Mouse (Mus musculus) megakaryocyte, adult 5-6 weeks (primary cell): ENCODE measurements around the gene Plcd3. TPM values are rescaled to one million over a fixed set of nuclear protein-coding genes. Genes with fewer than 3 reads are reported as not detected.

Experiments used
- ATAC-seq: 2 replicates; pipeline ENCODE4 v1.8.0; 2016; ENCODE audit warnings: mild to moderate bottlenecking, inconsistent platforms; ENCODE audit not compliant: poor library complexity, severe bottlenecking
- total RNA-seq, 2 experiments: library from RNA; stranded (forward) in 1 of 2; stranded (reverse) in 1 of 2; fragments of 153-499, 151-499 nt in 1 of 2; fragments of 221-1000, 200-1000 nt in 1 of 2; gene quantifications; 2 replicates each; pipeline versions ENCODE4 v1.2.3 to v1.2.4; 2015 to 2017

The Plcd3 gene
- total RNA-seq, 2 experiments from 2014 or later: not detected

GRCm38 (mm10) chr11:103118866-103119265 lies 17.4 kb upstream of the Plcd3 start:
- ATAC-seq: no peak

DNA sequence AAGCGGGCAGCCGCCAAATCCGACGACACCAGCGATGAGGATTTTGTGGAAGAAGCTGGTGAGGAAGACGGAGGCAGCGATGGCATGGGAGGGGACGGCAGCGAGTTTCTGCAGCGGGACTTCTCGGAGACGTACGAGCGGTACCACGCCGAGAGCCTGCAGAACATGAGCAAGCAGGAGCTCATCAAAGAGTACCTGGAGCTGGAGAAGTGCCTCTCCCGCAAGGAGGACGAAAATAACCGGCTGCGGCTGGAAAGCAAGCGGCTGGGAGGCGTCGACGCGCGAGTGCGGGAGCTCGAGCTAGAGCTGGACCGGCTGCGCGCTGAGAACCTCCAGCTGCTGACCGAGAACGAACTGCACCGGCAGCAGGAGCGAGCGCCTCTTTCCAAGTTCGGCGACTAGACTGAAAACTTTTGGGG lies 16.1 kb upstream of the Plcd3 start:
- ATAC-seq: no peak

DNA sequence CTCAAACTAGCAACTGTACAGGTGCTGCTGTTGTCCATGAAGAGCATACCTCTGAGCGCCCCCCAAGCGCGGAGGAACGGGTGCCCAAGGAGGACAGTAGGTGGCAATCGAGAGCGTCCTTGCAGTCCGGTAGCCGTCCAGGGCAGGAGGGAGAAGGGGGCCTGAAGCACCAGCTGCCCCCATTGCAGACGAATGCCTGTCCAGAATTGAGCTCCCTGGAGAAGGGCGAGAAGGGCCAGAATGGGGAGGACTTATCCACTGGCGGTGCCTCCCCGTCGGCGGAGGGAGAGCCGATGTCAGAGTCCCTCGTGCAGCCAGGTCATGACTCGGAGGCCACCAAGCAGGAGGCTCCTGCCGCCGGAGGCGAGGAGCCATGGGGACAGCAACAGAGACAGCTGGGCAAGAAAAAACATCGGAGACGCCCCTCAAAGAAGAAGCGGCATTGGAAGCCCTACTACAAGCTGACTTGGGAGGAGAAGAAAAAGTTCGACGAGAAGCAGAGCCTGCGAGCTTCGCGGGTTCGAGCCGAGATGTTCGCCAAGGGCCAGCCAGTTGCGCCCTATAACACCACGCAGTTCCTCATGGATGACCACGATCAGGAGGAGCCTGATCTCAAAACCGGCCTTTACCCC lies 15.6 kb upstream of the Plcd3 start:
- peak; percentile 22 for ATAC-seq

GRCm38 (mm10) chr11:103116008-103116818 lies 14.8 kb upstream of the Plcd3 start, which contains the start of gene Hexim1:
Gene Hexim1 (plus strand): TSS chr11:103116231.
- peak; percentile 79 for ATAC-seq

GRCm38 (mm10) chr11:103115163-103116007 lies 13.9 kb upstream of the Plcd3 start:
- peak; percentile 47 for ATAC-seq

- ATAC-seq: no peak
Measured at GRCm38 (mm10) chr11:103114270-103114943, 12.9 kb upstream of the Plcd3 start.

GRCm38 (mm10) chr11:103113771-103114170 lies 12.3 kb upstream of the Plcd3 start:
- no peak for ATAC-seq

GRCm38 (mm10) chr11:103113005-103113404 lies 11.5 kb upstream of the Plcd3 start:
- no peak for ATAC-seq

- ATAC-seq: no peak
Measured at GRCm38 (mm10) chr11:103112552-103112912, 11.1 kb upstream of the Plcd3 start.

GRCm38 (mm10) chr11:103111881-103112551 lies 10.6 kb upstream of the Plcd3 start:
- ATAC-seq: no peak

- ATAC-seq: no peak
Measured at GRCm38 (mm10) chr11:103111301-103111700, 9.8 kb upstream of the Plcd3 start.

- ATAC-seq: no peak
Measured at GRCm38 (mm10) chr11:103106386-103106785, 4.9 kb upstream of the Plcd3 start.

GRCm38 (mm10) chr11:103105810-103106209 lies 4.4 kb upstream of the Plcd3 start:
- no peak for ATAC-seq

DNA sequence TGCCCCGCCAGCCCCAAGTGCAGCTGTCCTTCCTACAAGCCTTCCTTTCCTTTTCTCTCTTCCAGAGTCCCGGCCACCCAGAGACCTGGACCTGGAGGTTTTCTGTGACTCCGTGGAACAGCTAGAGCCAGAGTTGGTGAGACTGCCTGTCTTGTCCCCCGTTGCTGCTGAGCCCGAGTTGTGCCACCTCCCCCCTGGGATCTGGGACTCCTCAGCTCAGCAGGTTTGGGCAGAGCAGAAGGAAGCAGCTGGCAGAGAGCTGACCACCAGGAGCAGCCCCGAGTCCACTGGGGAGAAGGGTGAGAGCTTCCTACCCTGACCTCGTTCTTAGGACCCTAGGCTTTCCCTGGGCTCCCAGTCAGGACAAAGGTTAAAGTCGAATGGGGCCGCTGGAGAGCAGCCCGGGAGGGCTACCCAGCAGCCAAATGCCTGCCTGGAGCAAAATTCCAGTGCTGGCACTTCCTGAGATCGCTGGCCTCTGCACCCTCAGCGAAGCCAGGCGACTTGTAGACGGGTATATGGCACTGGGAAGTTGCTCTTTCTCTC lies 3.8 kb upstream of the Plcd3 start:
- no peak for ATAC-seq

GRCm38 (mm10) chr11:103104469-103104868 lies 3.0 kb upstream of the Plcd3 start:
- no peak for ATAC-seq

DNA sequence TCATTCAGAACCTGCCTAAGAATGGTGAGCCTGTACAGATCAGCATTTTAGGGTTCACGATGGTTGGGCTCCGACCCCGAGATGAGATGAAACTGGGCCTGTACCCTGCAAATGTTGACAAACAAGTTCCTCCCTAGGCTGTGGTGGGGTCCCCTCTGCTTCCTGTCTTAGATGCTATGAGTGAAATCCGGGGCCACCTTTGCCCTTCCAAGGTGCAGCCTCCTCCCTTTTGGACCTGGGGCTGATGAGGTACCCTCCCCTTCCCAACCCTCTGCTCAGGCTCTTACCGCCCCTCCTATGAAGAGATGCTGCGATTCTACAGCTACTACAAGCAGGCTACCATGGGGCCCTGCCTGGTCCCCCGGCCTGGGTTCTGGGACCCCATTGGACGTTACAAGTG lies 2.2 kb upstream of the Plcd3 start:
- no peak for ATAC-seq

DNA sequence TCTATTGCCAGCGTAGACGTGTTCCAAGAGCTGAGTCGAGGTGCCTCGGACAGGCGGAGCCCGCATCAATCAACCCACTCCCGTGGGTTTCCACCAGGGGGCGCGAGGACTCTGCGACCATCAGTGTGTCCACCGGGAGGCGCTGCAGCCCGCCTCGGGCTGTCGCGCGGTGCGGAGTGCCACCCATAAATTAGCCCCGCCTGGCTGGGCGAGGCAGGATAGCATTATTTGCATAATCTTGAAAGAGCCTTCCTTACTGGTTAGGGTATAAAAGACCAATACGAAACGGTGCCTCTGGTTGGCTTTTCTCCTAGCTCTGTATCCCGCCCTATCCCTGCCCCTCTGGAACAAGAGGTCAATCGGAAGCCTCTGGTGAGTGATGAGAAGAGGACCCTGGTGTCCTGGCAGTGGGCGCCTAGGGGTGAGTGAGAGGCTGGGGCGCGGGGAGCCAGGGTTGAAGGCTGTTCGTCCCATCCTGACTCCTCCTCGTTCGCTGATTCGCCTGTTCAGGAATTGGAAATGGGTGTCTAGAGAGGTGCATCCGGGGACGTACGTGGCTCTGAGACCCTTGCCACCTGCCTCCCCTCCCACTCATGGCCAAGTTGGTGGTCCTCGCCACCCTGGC lies 1.4 kb upstream of the Plcd3 start:
- peak; percentile 92 for ATAC-seq

GRCm38 (mm10) chr11:103101866-103102501 lies 526 bp upstream of the Plcd3 start:
- 0 out of 2 replicates have a peak, but pooled peaks have one; percentile 9 for ATAC-seq

- ATAC-seq: no peak
Measured at GRCm38 (mm10) chr11:103100361-103100760, 1.1 kb downstream of the Plcd3 start.
